Mouse (Mus musculus) CD4-positive helper T cell, adult 2 months (primary cell): ENCODE measurements around the gene A630076J17Rik.
A peak's percentile ranks its signal among the peaks of the same experiment; 100 is the strongest.

Source experiments
- DNase-seq: peaks from one replicate; pipeline ENCODE4 v3.0.0-alpha.2; 2012; ENCODE audit warnings: low read depth, missing footprints, low spot score

Gene A630076J17Rik

GRCm38 (mm10) chr3:107229822-107230221 lies 592 bp upstream of the A630076J17Rik start:
- DNase-seq = no peak

DNA sequence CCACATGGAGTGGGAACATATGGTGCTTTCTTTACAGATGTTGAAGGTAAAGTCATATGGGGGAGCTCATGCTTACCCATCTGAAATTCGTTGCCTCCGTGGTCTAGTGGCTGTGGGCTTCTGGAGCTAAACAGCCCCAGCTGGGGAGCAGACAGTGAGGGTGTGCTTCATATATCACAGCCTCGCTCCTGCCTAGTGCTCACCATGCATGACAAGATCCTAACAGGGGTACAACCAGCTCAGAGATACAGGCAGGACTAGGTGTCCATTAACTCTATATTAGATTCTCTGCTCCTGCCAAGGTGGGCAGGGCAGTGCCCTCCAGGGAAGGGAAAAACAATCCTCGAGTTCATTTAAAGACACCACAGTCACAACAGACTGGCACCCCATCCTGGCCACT lies 788 bp downstream of the A630076J17Rik start:
- no peak for DNase-seq

DNA sequence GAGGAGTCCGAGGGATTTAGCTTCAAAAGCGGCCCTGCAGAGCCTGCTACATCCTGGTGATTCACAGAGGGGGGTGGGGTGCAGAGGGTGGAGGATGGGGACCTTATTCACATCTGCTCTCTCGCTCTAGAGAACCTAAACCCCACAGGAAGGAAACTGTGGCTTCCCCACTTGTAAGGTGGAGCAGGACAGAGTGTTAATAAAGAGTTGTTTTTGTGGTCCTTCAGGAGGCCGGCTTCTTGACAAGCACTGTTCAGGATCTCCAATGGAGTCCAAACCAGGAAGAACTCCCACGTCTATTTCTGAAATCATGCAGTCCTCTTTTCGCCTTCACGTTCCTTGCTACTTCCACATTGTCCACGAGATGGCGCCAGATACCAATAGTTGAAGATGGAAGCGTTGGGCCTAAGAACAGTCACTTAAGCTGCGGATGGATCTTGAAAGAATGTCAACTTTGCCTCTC lies 3.0 kb downstream of the A630076J17Rik start:
- DNase-seq = peak; percentile 89

- no peak for DNase-seq
These were observed 3.5 kb downstream of the A630076J17Rik start for GRCm38 (mm10) chr3:107233945-107234344.

DNA sequence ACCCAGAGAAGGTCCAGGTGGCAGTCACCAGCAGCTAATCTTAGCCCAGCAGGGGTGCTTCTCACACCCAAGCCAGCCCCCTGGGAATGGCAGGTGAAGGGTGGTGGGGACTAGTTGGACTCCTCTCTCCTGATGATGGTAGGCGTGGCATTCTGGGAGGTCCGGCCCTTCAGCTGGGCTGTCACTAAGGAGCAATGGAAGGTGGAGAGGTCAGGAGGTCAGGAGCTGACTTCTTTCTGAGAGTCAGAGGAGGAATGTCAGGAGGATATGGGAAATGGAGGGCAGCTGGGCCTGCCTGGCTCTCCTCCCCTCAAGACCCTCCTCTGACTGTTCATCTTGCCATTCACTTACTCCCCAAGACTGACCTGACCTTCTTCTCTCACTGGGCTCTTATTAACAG lies 7.6 kb downstream of the A630076J17Rik start:
- no peak for DNase-seq

DNA sequence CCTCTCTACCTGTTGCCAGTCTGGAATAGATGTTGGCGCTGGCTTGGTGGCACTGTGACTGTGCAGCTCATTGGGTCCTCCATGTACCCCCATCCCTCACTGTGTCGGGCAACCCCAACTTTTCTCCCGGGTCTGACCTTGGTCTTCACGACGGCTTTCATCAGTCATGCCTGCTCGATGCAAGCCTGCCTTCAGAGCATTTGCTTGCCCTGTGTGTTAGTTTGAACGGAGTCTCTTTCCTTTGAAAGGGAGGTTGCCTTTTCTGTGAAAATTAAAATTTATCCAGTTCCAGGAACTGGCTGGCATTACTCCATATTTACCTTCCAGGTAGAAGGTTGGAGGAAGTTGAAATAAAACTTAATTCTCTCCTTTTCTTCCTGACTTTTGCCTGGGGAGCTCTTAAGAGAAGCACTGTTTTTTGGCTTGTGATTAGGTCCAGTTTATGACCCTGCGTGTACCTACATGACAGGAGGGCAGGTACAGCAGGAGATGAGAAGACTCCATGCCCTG lies 8.1 kb downstream of the A630076J17Rik start:
- no peak for DNase-seq

- DNase-seq = no peak
These were observed 9.2 kb downstream of the A630076J17Rik start, which contains the start of gene Prok1 for GRCm38 (mm10) chr3:107239607-107240006. Prok1 (minus strand) TSS chr3:107239707.

DNA sequence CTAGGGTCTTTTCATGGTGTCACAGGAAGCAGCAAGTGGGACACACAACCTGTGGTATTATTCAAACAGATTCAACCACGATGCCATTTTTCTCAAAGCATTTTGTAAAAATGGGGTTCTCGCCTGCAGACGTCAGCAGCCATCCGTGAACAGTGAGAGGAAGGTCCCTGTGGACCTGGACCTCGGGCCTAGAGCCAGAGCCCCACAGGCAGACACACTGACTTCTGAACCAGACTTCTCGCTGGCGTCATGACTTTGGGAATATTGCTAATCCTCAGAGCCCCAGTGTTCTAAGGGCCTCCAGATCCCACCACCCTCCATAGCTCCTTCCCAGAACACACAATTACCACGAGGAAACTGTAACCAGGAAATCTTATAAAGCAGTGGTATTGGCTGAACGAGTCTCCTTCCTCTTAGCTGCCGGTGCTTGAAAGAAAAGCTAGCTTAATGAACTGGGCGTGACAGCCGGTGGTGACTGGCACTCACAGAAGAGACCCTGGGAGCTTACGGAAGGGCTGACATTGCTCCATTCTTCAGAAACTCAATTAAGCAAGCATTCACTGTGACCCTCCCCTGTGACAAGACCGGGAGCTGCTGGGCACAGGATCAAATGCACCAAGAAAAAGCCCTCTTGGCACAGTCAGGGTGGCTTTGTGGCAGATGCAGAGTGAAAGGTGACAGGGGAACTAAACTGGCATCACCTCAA lies 11.1 kb downstream of the A630076J17Rik start:
- no peak for DNase-seq

- no peak for DNase-seq
These were observed 16.5 kb downstream of the A630076J17Rik start for GRCm38 (mm10) chr3:107246876-107247275.

GRCm38 (mm10) chr3:107249042-107249441 lies 18.6 kb downstream of the A630076J17Rik start:
- DNase-seq = no peak

DNA sequence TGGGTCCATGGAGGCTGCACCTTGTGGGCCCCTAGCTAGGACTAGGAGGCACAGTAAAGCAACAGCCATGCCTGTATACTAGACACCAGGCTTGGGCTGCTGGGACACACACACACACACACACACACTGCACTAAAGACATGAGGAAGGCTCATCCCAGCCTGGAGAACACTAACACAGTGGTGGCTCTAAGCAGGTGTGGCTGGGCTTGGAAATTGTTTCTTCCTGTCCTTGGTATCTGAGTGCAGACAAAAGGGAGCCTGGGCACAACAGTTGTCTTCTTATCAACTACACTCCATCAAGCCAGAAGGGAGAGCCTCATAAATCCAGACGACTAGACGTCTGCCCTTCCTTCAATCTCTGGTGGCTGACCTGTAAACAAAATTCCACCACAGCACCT lies 19.9 kb downstream of the A630076J17Rik start:
- DNase-seq = no peak

GRCm38 (mm10) chr3:107252035-107252434 lies 21.6 kb downstream of the A630076J17Rik start:
- DNase-seq = no peak

- DNase-seq = no peak
These were observed 23.5 kb downstream of the A630076J17Rik start for GRCm38 (mm10) chr3:107253925-107254324.

GRCm38 (mm10) chr3:107255992-107256391 lies 25.6 kb downstream of the A630076J17Rik start:
- no peak for DNase-seq

DNA sequence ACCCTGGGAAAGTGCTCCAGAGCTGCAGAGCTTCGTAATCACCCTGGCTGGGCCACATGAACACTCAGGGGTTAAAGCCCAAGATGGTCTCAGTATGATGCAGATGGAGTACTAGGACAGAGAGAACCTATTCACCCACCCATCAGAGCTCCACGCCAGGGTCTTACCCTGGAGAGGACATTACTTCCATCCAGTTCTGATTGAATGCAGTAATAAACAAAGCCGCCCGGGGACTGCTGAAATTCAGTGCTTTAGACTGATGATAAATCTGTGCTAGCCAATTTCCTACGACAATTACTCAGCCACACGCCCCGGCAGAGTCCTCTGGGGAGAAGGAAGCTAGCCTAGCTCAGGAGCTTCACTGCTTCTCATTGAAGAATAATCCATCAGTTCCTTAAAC lies 26.3 kb downstream of the A630076J17Rik start:
- DNase-seq = no peak

DNA sequence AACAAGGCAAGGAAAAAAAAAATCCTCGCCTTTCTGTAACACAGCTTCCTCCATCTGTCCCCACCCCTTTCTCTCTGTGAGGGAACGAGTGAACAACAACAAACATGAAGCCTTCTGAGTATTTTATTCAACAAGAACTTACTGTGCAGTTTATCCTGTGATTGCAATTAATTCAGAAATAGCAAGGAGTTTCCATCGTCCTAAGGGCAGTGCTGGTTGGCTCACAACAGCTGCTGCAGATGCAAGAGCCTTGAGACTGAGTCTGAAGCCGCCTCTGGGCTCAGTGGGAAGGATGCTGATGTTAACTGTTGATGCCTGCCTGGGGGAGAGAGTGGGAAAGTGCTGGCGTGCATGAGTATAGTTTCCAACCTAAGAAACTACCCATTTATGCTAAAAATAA lies 27.5 kb downstream of the A630076J17Rik start:
- no peak for DNase-seq

DNA sequence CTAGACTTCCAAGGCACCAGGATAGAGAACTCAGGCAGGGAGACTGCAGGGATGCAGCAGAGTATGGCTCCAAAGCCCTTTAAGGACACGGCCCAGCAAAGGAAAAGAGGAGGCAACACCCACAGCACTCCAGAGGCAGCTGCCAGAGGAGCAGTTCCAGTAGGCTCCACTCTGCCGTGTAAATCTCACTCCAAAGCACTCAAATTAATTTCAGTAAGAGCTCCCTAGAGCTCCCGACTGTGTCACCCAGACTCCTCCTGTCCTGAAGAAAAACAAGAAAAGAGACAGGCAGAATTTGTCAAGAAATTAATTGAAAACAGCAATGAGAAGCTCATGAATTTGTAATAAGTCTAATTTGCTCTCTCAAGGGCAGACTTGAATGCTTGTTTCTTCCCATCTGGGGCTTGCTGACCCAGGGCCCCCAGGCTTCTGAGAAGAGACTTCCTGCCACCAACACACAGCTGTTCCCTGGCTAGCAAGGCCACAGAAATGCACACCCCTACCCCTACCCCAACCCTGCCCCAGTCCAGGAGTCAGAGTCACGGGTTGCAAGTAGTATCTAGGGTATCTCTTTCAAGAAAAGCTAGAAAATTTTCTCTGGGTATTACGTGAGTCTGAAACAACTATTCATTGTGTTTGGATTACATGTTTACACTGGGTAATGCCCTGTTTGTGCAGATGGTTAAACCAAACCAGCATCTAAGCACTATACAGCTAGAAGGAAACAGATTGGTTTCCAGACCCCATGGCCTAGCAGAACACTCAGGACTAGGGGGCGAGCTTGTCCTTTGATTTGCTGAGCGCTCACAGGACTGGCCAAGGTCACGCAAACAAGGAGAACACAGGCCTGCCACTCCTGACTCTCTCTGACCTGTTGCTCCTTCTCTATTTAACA lies 30.8 kb downstream of the A630076J17Rik start:
- DNase-seq = no peak

DNA sequence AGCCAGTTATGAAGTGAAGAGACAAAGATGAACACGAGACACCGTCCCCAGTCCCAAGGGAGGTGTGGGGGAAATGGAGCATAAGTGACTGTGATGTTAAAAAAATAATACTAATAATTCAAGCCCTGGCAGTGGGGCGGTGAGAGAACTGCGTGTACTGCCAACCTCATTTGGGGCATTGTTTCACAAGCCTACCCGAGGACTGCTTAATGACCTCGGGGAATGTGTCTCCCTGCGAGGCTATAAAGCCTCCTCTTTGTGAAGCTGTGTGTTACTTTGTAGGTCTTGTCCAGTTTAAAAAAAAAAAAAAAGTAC lies 31.4 kb downstream of the A630076J17Rik start:
- no peak for DNase-seq

DNA sequence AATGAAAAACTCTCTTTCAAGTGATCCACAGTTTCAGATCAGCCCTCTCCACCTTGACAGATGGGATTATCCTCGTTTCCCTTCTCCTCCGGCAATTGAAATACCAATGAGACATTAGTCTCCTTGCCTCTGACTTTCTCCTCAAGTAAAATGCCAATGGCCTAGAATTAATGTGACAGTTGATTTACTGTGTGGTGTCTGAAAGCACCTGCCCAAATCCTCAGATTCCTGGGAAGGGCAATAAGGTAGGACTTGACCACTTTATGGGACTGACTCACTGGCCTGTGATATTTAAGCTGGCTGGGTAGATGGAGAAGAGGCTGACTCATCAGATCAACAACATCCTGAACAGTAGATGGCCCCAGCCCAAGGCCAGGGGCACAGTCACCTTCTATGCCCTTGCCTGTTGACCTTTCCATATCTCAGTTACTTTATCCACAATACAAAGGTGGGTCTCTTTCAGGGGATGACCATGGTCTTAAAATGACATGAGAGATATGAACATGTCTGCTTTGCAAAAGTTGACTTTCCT lies 36.5 kb downstream of the A630076J17Rik start:
- DNase-seq = no peak

GRCm38 (mm10) chr3:107272433-107272832 lies 42.0 kb downstream of the A630076J17Rik start:
- no peak for DNase-seq

GRCm38 (mm10) chr3:107273820-107274219 lies 43.4 kb downstream of the A630076J17Rik start:
- peak; percentile 65 for DNase-seq

- DNase-seq = no peak
These were observed 44.9 kb downstream of the A630076J17Rik start for GRCm38 (mm10) chr3:107275351-107275750.
